Mouse (Mus musculus) embryonic facial prominence, embryonic 11.5 days (tissue): ENCODE measurements around the gene Cdk10. TPM values are rescaled to one million over a fixed set of nuclear protein-coding genes. Genes with fewer than 3 reads are reported as not detected.
A peak's percentile ranks its signal among the peaks of the same experiment; 100 is the strongest.
"Not testable (repeated sequence)": the region's sequence is repeated elsewhere in the genome, so short reads cannot be mapped to it uniquely, and the experiment has no call there.

Source experiments
- ATAC-seq: fragments of 200-750 bp; cut with Nextera tagmentation; replicated peaks from 2 replicates; pipeline ENCODE4 v1.8.0; 2017; ENCODE audit warnings: low read depth; ENCODE audit not compliant: insufficient number of reproducible peaks, low FRiP score, low TSS enrichment
- DNase-seq: peaks from one replicate; pipeline ENCODE4 v3.0.0-alpha.2; 2015; ENCODE audit warnings: low spot score
- H3K27ac ChIP-seq: fragments of 300-500 bp; sonication (generic); replicated peaks from 2 replicates; pipeline ENCODE4 v1.5.1; 2014; ENCODE audit warnings: mild to moderate bottlenecking, low read depth, low read length, control low read depth
- H3K27me3 ChIP-seq: fragments of 300-500 bp; sonication (generic); 2 replicates; pipeline ENCODE4 v1.6.1; 2014; ENCODE audit warnings: mild to moderate bottlenecking, low read length, moderate library complexity, mixed read lengths; ENCODE audit not compliant: control insufficient read depth, insufficient read depth
- H3K36me3 ChIP-seq: fragments of 300-500 bp; sonication (generic); replicated peaks from 2 replicates; pipeline ENCODE4 v1.6.1; 2014; ENCODE audit warnings: low read depth, mild to moderate bottlenecking, low read length, moderate library complexity, mixed read lengths; ENCODE audit not compliant: control insufficient read depth, insufficient read depth
- H3K4me1 ChIP-seq: fragments of 300-500 bp; sonication (generic); 2 replicates; pipeline ENCODE4 v1.6.1; 2014; ENCODE audit warnings: low read length, mixed read lengths; ENCODE audit not compliant: control insufficient read depth, insufficient read depth
- H3K4me2 ChIP-seq: fragments of 300-500 bp; sonication (generic); 2 replicates; pipeline ENCODE4 v1.6.1; 2014; ENCODE audit warnings: low read depth, mild to moderate bottlenecking, control low read depth, low read length, moderate library complexity
- H3K4me3 ChIP-seq: fragments of 300-500 bp; sonication (generic); 2 replicates; pipeline ENCODE4 v1.5.1; 2014; ENCODE audit warnings: low read depth, low read length, control low read depth
- H3K9ac ChIP-seq: fragments of 300-500 bp; sonication (generic); replicated peaks from 2 replicates; pipeline ENCODE4 v1.6.1; 2014; ENCODE audit warnings: mild to moderate bottlenecking, control low read depth, low read length
- H3K9me3 ChIP-seq: fragments of 300-500 bp; sonication (generic); replicated peaks from 2 replicates; pipeline ENCODE4 v1.6.1; 2016; ENCODE audit warnings: mild to moderate bottlenecking, low read length, inconsistent platforms, mixed read lengths; ENCODE audit not compliant: control insufficient read depth
- WGBS: fragments of 180-500 bp; shearing (Covaris S2); extraction: QIAGEN DNeasy Blood & Tissue Kit; methylation state at CpG from one replicate; pipeline ENCODE4 v1.1.7; 2014; 5-methylcytosine and 5-hydroxymethylcytosine counted together
- polyA plus RNA-seq: library from polyadenylated mRNA; unstranded; fragments of >200 nt; fragmentation: Nextera tagmentation; extraction: Ambion mirVana; gene quantifications from 2 replicates; pipeline ENCODE4 v1.2.1, GENCODE M21; 2014

The Cdk10 gene
- polyA plus RNA-seq, 1 experiment from 2014 or later, result 29.9 TPM

DNA sequence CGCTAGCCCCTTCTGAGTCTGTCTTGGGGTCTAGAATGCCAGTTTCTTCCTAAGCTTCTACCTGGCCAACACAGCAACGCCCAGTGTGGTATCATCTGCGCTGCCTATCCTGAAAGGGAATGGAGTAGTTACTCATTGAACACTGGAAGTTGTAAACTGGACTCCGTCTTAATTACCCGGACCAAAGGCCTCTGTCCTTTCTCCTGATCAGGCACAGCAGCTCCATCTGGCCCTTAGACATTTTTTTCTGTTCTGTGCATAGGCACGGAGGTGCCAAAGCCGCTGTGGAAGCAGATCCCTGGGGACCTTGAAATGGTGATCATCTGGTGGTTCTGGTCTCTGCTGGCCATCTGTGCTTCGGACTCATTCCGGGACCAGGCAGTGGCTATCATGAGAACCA lies 30.9 kb upstream of the Cdk10 start:
- DNase-seq (no peak), ATAC-seq (no peak)
- H3K36me3 ChIP-seq, result no peaks in the 10 kb centered on the region
- H3K9ac ChIP-seq, result no peak overlapping the region
- no peaks in the 10 kb centered on the region for H3K27me3 ChIP-seq
- H3K4me3 ChIP-seq, result no peak overlapping the region
- H3K27ac ChIP-seq, result no peak overlapping the region
- H3K9me3 ChIP-seq, result no peaks in the 10 kb centered on the region
- WGBS, result 90% methylated on average over 9 of the region's 9 CpGs
- 0 out of 2 replicates have a peak, but pooled peaks cover 2% of the 10 kb centered on the region for H3K4me1 ChIP-seq
- no peak overlapping the region for H3K4me2 ChIP-seq

DNA sequence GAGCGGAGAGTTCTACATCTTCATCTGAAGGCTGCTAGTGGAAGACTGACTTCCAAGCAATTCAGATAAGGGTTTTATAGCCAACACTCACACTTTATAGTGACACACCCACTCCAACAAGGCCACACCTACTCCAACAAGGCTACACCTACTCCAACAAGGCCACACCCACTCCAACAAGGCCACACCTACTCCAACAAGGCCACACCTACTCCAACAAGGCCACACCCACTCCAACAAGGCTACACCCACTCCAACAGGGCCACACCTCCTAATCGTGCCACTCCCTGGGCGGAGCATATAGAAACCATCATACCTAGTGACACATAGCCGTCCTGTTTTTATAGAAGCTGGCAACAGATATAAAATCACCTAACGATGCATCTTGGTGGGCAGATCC lies 27.6 kb upstream of the Cdk10 start:
- not testable (repeated sequence) for H3K9ac ChIP-seq
- WGBS, result 80% methylated on average over 5 of the region's 5 CpGs

GRCm38 (mm10) chr8:123199864-123200263 lies 24.8 kb upstream of the Cdk10 start:
- no peaks in the 10 kb centered on the region for H3K9me3 ChIP-seq
- no peak overlapping the region for H3K27ac ChIP-seq
- WGBS, result 73% methylated on average over 14 of the region's 14 CpGs
- H3K4me3 ChIP-seq, result no peak overlapping the region
- DNase-seq (no peak), ATAC-seq (no peak)
- no peaks in the 10 kb centered on the region for H3K27me3 ChIP-seq
- H3K36me3 ChIP-seq, result no peaks in the 10 kb centered on the region
- H3K9ac ChIP-seq, result no peak overlapping the region
- no peak overlapping the region for H3K4me2 ChIP-seq
- H3K4me1 ChIP-seq, result no peaks in the 10 kb centered on the region

More for the DNA sequence above, 27.6 kb upstream of the Cdk10 start:
- H3K4me3 ChIP-seq, DNase-seq, H3K4me2 ChIP-seq, H3K36me3 ChIP-seq, H3K4me1 ChIP-seq, H3K9me3 ChIP-seq, ATAC-seq, H3K27ac ChIP-seq, H3K27me3 ChIP-seq: not testable (repeated sequence)

- Histone ChIP-seq H3K9ac (no peak overlapping the region), H3K27me3 (no peaks in the 10 kb centered on the region), H3K4me1 (no peaks in the 10 kb centered on the region), H3K4me2 (no peak overlapping the region), H3K4me3 (no peak overlapping the region), H3K36me3 (peaks cover 5% of the 10 kb centered on the region), H3K27ac (no peak overlapping the region), H3K9me3 (no peaks in the 10 kb centered on the region)
- peak; percentile 92 for DNase-seq
- WGBS, result 31% methylated on average over 5 of the region's 5 CpGs
- no peak for ATAC-seq
Observed at GRCm38 (mm10) chr8:123202288-123202687, 22.4 kb upstream of the Cdk10 start.

DNA sequence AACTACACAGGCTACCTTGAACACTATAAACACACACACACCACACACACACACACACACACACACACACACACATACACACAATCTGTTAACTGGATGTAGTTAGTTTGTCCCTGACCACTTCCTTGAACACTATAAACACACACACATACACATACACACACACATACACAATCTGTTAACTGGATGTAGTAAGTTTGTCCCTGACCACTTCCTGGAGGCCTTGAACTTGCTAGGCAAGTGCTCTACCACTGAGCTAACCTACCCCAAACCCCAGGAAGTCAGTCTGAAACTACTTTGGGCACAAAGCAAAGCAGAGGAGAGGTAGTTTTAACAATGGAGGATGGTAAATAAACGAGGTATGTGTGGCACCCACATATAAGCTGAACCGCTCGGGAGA lies 21.1 kb upstream of the Cdk10 start:
- DNase-seq (no peak), ATAC-seq (no peak)
- H3K4me3 ChIP-seq, result no peak overlapping the region
- H3K9ac ChIP-seq, result no peak overlapping the region
- 87% methylated on average over 3 of the region's 3 CpGs for WGBS
- H3K4me2 ChIP-seq, result no peak overlapping the region
- peaks cover 7% of the 10 kb centered on the region for H3K36me3 ChIP-seq
- H3K27ac ChIP-seq, result no peak overlapping the region
- H3K27me3 ChIP-seq, result no peaks in the 10 kb centered on the region
- no peaks in the 10 kb centered on the region for H3K9me3 ChIP-seq
- H3K4me1 ChIP-seq, result no peaks in the 10 kb centered on the region

DNA sequence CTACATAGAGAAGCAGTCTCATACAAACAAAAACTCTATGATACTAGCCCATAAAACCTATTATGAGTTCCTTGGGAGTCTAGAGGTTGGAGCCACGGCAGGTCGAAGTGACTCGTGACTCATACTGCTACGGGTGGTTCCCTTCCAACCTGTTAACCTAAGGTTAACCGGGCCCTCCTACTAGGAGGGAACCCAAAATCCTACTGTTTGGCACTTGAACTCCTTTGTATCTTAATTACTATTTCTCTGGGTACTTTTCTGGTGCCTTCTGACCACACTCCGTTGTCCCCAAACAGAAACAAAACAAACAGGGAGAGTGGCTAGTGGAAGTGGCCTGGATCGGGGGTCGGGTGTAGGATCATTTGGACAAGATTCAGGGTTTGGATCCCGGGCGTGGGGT lies 12.8 kb upstream of the Cdk10 start:
- no peak for DNase-seq
- H3K27ac ChIP-seq, result no peak overlapping the region
- ATAC-seq, result no peak
- no peaks in the 10 kb centered on the region for H3K4me1 ChIP-seq
- no peaks in the 10 kb centered on the region for H3K27me3 ChIP-seq
- H3K9me3 ChIP-seq, result no peaks in the 10 kb centered on the region
- WGBS, result 50% methylated on average over 10 of the region's 10 CpGs
- peaks cover 5% of the 10 kb centered on the region for H3K36me3 ChIP-seq
- peak overlapping the region; percentile 90 for H3K9ac ChIP-seq
- H3K4me2 ChIP-seq, result peak overlapping the region; percentile 74
- peak overlapping the region; percentile 93 for H3K4me3 ChIP-seq

GRCm38 (mm10) chr8:123212321-123213117 lies 12.1 kb upstream of the Cdk10 start, which contains the start of the genes Chmp1a and Spata33:
TSS of gene Chmp1a (minus strand) at chr8:123212763.
TSS of gene Spata33 (plus strand) at chr8:123212832.
- WGBS, result under 1% methylated on average over 72 of the region's 76 CpGs
- no peaks in the 10 kb centered on the region for H3K27me3 ChIP-seq
- DNase-seq, result peak; percentile 96
- H3K27ac ChIP-seq, result no peak within 1 kb of the TSS
- ATAC-seq, result peak; percentile 89
- H3K4me2 ChIP-seq, result peak within 1 kb of the TSS; percentile 74
- H3K36me3 ChIP-seq, result peaks cover 2% of the 10 kb centered on the region
- peak within 1 kb of the TSS; percentile 90 for H3K9ac ChIP-seq
- peak within 1 kb of the TSS; percentile 93 for H3K4me3 ChIP-seq
- H3K4me1 ChIP-seq, result no peaks in the 10 kb centered on the region
- no peaks in the 10 kb centered on the region for H3K9me3 ChIP-seq

DNA sequence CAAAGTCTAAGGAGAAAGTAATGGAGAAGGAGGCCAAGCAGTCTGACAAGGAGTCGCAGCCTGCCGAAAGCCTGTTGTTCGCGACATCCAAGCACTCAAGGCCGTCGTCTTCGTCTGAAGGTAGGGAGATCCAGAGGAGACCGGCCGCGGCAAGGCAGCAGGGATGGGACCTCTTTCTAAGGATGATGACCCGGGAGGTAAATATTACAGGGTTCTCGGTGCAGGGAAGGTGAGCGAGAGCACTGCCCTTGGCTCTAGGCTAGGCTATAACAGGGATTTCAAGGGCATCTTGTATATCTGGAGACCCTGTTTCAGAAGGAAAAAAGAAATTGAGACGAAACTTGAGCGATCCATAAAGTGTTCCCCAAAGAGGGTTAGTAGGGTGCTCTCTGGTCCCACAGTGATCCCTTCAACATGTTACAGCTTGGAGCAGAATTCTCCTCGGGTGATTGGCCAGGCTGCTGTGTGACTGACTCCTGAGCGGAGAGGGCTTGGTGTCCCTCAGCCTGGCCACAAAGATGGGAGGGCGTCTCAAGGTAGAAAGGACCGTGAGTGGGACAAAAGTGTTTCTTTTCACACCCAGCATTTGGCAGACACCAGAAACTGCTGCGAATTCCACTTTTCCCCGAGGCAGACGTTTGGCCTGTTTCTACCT lies 11.4 kb upstream of the Cdk10 start:
- Histone ChIP-seq H3K27ac (no peak overlapping the region), H3K9me3 (no peaks in the 10 kb centered on the region), H3K4me2 (peak overlapping the region; percentile 74), H3K4me3 (peak overlapping the region; percentile 93), H3K4me1 (no peaks in the 10 kb centered on the region), H3K27me3 (no peaks in the 10 kb centered on the region), H3K9ac (peak overlapping the region; percentile 27), H3K36me3 (peaks cover 2% of the 10 kb centered on the region; the same call in 1 of the 2 replicates)
- DNase-seq, result no peak
- WGBS, result 21% methylated on average over 22 of the region's 22 CpGs
- no peak for ATAC-seq
